Mouse (Mus musculus) stomach, postnatal 0 days (tissue): ENCODE results near the gene Zbtb1. TPM values are rescaled to one million over a fixed set of nuclear protein-coding genes. Genes with fewer than 3 reads are reported as not detected.

ENCODE experiments used
- ATAC-seq: fragments of 200-750 bp; cut with Nextera tagmentation; 2 replicates; pipeline ENCODE4 v1.8.0; 2017; ENCODE audit not compliant: low FRiP score, low TSS enrichment
- DNase-seq: peaks from one replicate; pipeline ENCODE4 v3.0.0-alpha.2; 2016; ENCODE audit warnings: low spot score
- H3K27ac ChIP-seq: fragments of 300-500 bp; sonication (generic); replicated peaks from 2 replicates; pipeline ENCODE4 v1.5.1; 2014; ENCODE audit warnings: mild to moderate bottlenecking, control low read depth
- H3K27me3 ChIP-seq: fragments of 300-500 bp; sonication (generic); 2 replicates; pipeline ENCODE4 v1.6.1; 2014; ENCODE audit warnings: low read length; ENCODE audit not compliant: control insufficient read depth, insufficient read depth
- H3K36me3 ChIP-seq: fragments of 300-500 bp; sonication (generic); 2 replicates; pipeline ENCODE4 v1.6.1; 2014; ENCODE audit warnings: low read length, mixed read lengths; ENCODE audit not compliant: control insufficient read depth, insufficient read depth
- H3K4me1 ChIP-seq: fragments of 300-500 bp; sonication (generic); replicated peaks from 2 replicates; pipeline ENCODE4 v1.6.1; 2014; ENCODE audit warnings: antibody characterized with exemption; ENCODE audit not compliant: control insufficient read depth, insufficient read depth
- H3K4me2 ChIP-seq: fragments of 300-500 bp; sonication (generic); replicated peaks from 2 replicates; pipeline ENCODE4 v1.6.1; 2014; ENCODE audit warnings: low read depth, mild to moderate bottlenecking, control low read depth, moderate library complexity
- H3K4me3 ChIP-seq: fragments of 300-500 bp; sonication (generic); 2 replicates; pipeline ENCODE4 v1.5.1; 2014; ENCODE audit warnings: low read depth, low read length, control low read depth
- H3K9ac ChIP-seq: fragments of 300-500 bp; sonication (generic); 2 replicates; pipeline ENCODE4 v1.6.1; 2014; ENCODE audit warnings: mild to moderate bottlenecking, low read length, control low read depth, mixed read lengths
- H3K9me3 ChIP-seq: fragments of 300-500 bp; sonication (generic); 2 replicates; pipeline ENCODE4 v1.6.1; 2016; ENCODE audit warnings: low read length; ENCODE audit not compliant: control insufficient read depth
- CTCF ChIP-seq: IDR thresholded peaks from 2 replicates; pipeline ENCODE4 v1.5.1; 2016; ENCODE audit warnings: antibody characterized with exemption, low read depth, mild to moderate bottlenecking, moderate library complexity
- EP300 ChIP-seq: optimal IDR thresholded peaks from 2 replicates; pipeline ENCODE3; 2016; ENCODE audit warnings: antibody characterized with exemption
- WGBS: fragments of 180-500 bp; shearing (Covaris S2); extraction: QIAGEN DNeasy Blood & Tissue Kit; methylation state at CpG from one replicate; pipeline ENCODE4 v1.1.7; 2014; 5-methylcytosine and 5-hydroxymethylcytosine counted together
- polyA plus RNA-seq: library from polyadenylated mRNA; unstranded; fragments of >200 nt; fragmentation: Nextera tagmentation; extraction: Ambion mirVana; gene quantifications from 2 replicates; pipeline ENCODE4 v1.2.1, GENCODE M21; 2015

The Zbtb1 gene
- polyA plus RNA-seq, 1 experiment from 2014 or later = 5.0 TPM

DNA sequence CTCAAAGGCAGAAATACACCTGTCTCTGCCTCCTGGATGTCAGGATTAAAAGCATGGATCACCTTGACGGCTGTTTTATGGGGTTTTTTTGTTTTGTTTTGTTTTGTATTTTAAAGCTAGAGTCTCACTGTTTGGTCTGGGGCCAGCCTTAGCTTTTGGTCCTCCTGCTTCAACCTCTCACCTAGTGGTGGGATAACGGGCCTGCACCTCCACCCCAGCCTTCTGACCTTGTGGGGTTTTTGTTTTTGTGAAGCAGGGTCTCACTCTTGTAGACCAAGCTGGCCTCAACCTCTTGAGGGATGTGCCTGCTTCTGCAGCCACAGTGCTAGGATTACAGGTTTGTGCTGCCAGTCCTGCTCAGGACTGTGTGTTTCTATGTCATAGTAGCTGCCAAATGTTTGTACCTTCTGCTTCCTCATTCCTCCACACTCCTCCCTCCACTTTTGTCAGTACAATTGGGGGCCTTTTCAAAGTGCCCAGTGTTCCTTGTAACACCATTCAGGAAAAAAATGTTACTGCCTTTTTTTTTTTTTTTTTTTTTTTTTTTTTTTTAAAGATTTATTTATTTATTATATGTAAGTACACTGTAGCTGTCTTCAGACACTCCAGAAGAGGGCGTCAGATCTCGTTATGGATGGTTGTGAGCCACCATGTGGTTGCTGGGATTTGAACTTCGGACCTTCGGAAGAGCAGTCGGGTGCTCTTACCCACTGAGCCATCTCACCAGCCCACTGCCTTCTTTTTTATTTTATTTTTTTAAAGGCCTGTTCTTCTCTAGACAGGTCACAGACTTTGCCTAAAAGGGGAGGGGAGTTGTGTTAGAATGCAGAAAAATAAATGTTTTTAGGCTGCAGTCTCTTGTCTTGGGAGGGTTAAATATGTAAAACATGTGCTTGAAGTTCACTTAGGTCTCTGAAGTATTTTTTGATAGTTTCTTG lies 3.1 kb downstream of the Zbtb1 start:
- no peak for ATAC-seq
- Histone ChIP-seq H3K4me3 (no peak overlapping the region), H3K27ac (no peak overlapping the region), H3K27me3 (no peaks in the 10 kb centered on the region), H3K4me1 (0 out of 2 replicates have a peak, but pooled peaks cover 2% of the 10 kb centered on the region), H3K9ac (no peak overlapping the region), H3K36me3 (no peaks in the 10 kb centered on the region), H3K9me3 (no peaks in the 10 kb centered on the region), H3K4me2 (no peak overlapping the region)
- 80% methylated on average over 5 of the region's 7 CpGs for WGBS
- TF ChIP-seq CTCF = peak; percentile 32; the same call in 1 of the 2 replicates
- no peak for TF ChIP-seq EP300
- DNase-seq = no peak

DNA sequence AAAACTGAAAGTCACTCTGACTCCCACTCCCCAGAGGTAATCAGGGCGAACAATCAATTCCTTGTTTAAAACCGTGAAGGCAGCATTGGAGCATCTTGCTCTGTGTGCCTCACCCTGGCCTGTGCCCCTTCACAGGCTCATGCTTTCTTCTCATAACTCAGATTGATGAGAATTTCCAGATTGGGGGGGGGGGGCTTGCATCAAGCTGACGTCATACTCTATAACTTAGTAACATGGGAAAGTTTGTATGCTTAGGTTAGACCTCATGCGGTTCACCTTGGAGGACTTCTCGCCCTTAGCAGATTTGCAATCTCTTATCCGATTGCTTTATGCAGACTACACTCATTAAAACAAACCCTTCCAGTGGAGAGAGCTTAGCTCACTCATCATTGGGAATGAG lies 3.9 kb downstream of the Zbtb1 start:
- H3K9ac ChIP-seq = no peak overlapping the region
- no peaks in the 10 kb centered on the region for H3K9me3 ChIP-seq
- ATAC-seq = no peak
- no peak overlapping the region for H3K27ac ChIP-seq
- TF ChIP-seq CTCF (no peak), EP300 (no peak)
- no peak overlapping the region for H3K4me2 ChIP-seq
- no peak for DNase-seq
- no peaks in the 10 kb centered on the region for H3K4me1 ChIP-seq
- no peaks in the 10 kb centered on the region for H3K27me3 ChIP-seq
- H3K36me3 ChIP-seq = no peaks in the 10 kb centered on the region
- WGBS = 63% methylated on average over 6 of the region's 6 CpGs
- no peak overlapping the region for H3K4me3 ChIP-seq

DNA sequence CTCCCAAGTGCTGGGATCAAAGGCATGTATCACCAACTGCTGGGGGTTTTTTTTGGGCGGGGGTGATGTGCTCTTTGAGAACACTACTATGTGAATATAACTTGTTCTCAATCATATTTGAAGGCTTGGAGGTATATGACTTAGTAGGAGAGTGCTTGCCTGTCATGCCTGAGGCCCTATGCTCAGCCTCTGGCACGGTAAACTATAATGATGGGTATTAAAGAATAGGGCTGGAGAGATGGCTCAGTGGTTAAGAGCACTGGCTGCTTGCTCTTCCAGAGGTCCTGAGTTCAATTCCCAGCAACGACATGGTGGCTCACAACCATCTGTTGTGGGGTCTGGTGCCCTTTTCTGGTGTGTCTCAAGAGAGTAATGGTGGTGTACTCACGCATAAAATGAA lies 4.8 kb downstream of the Zbtb1 start:
- H3K4me3 ChIP-seq = no peak overlapping the region
- DNase-seq (no peak), ATAC-seq (no peak)
- H3K9ac ChIP-seq = no peak overlapping the region
- no peak for TF ChIP-seq EP300
- TF ChIP-seq CTCF = no peak
- H3K4me1 ChIP-seq = no peaks in the 10 kb centered on the region
- no peak overlapping the region for H3K4me2 ChIP-seq
- H3K27me3 ChIP-seq = no peaks in the 10 kb centered on the region
- H3K9me3 ChIP-seq = no peaks in the 10 kb centered on the region
- H3K27ac ChIP-seq = no peak overlapping the region
- WGBS = 76% methylated on average over 4 of the region's 4 CpGs
- H3K36me3 ChIP-seq = no peaks in the 10 kb centered on the region

DNA sequence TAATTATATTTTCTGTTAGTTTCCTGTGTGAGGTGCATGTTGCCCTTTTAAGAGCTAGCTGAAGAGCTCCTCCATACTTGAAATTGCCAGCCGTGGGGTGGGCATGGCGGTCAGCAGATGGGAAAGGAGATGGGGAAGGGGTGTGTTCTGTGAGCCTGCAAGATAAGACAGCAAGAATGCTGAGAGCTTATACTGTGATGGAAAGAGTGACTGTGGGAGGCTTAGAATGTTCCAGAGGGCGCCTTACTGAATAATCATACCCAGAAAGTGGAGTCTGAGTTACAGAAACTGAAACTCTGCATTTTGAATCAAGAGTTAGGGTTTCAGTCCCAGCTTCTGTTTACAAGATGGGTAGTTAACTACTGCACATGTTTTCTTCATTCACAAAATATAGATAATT lies 5.4 kb downstream of the Zbtb1 start:
- H3K4me1 ChIP-seq = no peaks in the 10 kb centered on the region
- ATAC-seq (no peak), DNase-seq (no peak)
- H3K27ac ChIP-seq = no peak overlapping the region
- no peaks in the 10 kb centered on the region for H3K27me3 ChIP-seq
- TF ChIP-seq EP300 = no peak
- no peak for TF ChIP-seq CTCF
- no peaks in the 10 kb centered on the region for H3K36me3 ChIP-seq
- H3K4me2 ChIP-seq = no peak overlapping the region
- 74% methylated on average over 3 of the region's 3 CpGs for WGBS
- H3K9ac ChIP-seq = no peak overlapping the region
- no peak overlapping the region for H3K4me3 ChIP-seq
- H3K9me3 ChIP-seq = no peaks in the 10 kb centered on the region

DNA sequence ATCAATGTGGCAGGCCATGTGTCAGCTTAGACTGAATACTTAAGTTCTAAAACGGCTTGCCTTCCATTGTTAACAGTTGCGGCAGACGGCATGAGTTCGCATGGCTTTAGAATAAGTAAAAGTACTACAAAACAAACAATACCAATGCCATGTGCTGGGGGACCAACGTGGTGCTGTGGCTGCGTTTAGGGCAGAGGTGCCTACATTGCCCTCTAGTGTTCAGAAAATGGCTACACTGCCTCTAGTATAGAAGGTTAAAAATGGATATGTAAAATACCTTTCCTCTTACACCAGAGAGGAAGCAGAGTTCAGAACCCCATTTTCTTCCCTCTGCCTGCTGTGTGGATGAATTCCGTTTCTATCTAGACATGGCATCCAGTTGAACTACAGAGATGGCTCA lies 6.6 kb downstream of the Zbtb1 start:
- Histone ChIP-seq H3K4me1 (no peaks in the 10 kb centered on the region), H3K4me3 (no peak overlapping the region), H3K9ac (no peak overlapping the region), H3K9me3 (no peaks in the 10 kb centered on the region), H3K4me2 (no peak overlapping the region), H3K36me3 (no peaks in the 10 kb centered on the region), H3K27ac (no peak overlapping the region), H3K27me3 (no peaks in the 10 kb centered on the region)
- ATAC-seq = peak; percentile 47; the same call in 1 of the 2 replicates
- peak; percentile 77 for TF ChIP-seq CTCF
- TF ChIP-seq EP300 = no peak
- 44% methylated on average over 7 of the region's 7 CpGs for WGBS
- peak; percentile 37 for DNase-seq

DNA sequence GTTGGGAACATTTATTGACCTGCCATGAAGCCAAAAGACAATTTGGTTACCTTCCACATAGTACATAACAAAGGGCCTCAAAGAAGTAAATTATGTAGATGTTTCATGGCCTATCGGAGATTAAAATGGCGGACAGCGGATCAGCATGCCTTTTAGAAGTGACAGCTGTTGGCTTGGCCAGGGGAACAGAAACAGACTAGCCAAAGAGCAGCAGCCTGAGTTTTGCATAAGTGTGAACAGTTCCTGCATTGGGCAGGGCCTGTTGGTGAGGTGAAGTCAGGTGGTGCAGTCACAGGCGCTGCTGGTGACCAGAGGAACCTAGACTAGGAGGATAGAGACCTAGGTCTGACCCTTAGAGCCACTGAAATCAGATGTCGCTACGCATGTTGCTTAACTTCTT lies 7.0 kb downstream of the Zbtb1 start:
- Histone ChIP-seq H3K4me1 (no peaks in the 10 kb centered on the region), H3K9ac (no peak overlapping the region), H3K4me2 (no peak overlapping the region), H3K36me3 (no peaks in the 10 kb centered on the region), H3K9me3 (no peaks in the 10 kb centered on the region), H3K27me3 (no peaks in the 10 kb centered on the region), H3K27ac (no peak overlapping the region), H3K4me3 (no peak overlapping the region)
- WGBS = 90% methylated on average over 6 of the region's 6 CpGs
- ATAC-seq = no peak
- DNase-seq = no peak
- TF ChIP-seq CTCF = no peak
- no peak for TF ChIP-seq EP300
